Mouse (Mus musculus): ENCODE measurements at regions not wholly inside any gene's neighbourhood (a gene's known extent, or its start where the extent isn't known, plus 50 kb on each side); places are given as distances from the start of the nearest gene placed in this dataset.

DNA sequence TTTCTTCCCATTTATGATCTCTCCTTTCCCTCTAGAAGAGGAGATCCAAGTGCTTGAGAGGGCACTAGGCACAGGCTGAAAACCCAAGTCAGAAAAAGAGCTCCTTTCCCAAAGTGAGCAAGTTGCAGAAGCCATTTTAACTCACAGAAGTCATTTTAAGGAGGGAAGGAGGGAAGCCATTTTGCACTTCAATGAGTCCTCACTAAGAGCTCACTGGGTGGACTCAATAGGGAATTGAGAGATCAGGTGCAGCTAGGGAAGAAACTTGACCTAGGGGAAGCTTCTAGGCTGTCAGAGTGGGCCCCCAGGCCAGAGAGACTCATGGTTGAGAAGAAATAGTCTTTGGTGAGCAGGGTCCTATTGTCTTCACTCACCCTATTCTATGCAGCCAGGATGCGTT lies 363.5 kb upstream of the Nrp1 start:
- TF ChIP-seq POLR2A (IDR thresholded peaks at IDR 0.05; ENCODE audit: control insufficient read depth, low read depth, low read length) (no peak), CTCF (IDR thresholded peaks at IDR 0.05; ENCODE audit: control insufficient read depth, insufficient read depth, insufficient replicate concordance, low read depth, low read length) (no peak)

Data from testis, adult 2 months (tissue).